Mouse (Mus musculus): ENCODE data around the gene Fancd2os.
A peak's percentile ranks its signal among the peaks of the same experiment; 100 is the strongest.

The Fancd2os gene

GRCm38 (mm10) chr6:113604432-113605223 is 4.1 kb upstream of the Fancd2os start, which contains the start of gene Brk1:
Gene Brk1, plus strand, starts transcription at chr6:113604772.
- DNase-seq = peak; percentile 92 to 95

DNA sequence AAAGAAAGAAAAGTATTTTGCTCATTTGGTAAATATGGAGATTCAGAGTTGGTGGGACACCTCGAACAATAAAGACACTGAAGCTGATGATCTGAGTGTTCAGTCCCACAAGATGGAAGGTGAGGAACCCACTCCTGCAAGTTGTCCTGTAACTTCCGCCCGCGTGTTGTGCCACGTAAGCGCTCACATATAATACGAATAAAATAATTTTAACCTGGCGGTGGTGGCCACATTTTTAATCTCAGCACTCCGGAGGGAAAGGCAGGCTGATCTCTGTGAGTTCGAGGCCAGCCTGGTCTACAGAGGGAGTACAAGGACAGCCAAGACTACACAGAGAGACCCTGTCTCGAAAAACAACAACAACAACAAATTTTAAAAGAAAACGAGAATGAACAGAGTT is 3.5 kb upstream of the Fancd2os start:
- DNase-seq = no peak

- no peak for DNase-seq
Measured at GRCm38 (mm10) chr6:113602821-113603220, 2.3 kb upstream of the Fancd2os start.

- DNase-seq = peak in 1 of 2 experiments; percentile 25
Measured at GRCm38 (mm10) chr6:113599833-113600232, 682 bp downstream of the Fancd2os start.

- DNase-seq = no peak
Measured at GRCm38 (mm10) chr6:113597945-113598344, 2.6 kb downstream of the Fancd2os start.

DNA sequence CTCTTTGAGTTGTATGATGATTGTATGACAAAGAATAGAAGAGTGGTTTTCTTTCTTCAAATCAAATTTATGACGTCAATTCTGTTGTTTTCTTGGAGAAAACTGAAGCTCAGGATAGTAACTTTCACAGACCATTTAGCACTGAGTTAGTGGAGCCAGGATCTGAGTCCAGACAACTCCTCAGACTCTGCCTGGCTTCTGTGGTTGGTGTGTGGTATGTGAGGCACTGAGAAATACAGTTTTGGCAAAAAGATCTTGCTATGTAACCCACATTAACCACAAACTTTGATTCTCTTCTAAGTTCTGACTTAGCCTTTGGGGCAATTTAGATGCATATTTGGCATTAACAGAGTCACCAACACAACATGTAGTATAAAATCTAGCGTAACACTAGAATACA is 7.9 kb downstream of the Fancd2os start:
- DNase-seq = no peak

DNA sequence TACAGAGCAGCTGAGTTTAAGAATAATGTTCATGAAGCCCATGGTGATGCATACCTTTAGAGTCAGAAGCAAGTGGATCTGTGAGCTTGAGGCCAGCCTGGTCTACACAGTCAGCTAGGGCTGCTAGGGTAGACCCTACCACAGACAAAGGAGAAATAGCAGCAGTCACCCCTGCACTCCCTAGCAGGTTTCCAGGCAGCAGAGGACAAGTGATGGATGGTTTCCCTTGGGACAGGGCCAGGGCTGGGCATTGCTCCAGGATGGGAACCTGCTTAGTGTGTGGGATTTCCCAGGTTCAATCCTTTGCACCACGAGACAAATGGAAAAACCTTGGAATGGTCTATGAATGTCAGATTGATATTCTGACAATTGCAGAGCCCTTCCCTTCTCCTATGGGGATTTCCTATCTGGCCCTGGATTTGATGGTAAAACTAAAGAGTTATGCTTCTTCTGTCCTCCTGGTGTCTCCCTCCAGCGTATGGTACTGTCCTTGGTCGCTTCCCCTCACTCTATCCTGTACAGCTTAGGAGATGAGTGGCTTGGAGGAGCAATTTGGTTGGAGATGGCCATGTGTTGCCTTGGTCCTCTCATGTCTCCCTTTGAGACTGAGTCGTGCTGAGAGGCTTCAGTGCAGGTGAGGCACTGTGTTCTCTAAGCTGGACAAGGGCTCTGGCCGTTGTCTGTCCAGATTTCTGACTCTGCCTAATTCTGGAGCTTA is 13.9 kb downstream of the Fancd2os start:
- peak; percentile 84 to 86 for DNase-seq

DNA sequence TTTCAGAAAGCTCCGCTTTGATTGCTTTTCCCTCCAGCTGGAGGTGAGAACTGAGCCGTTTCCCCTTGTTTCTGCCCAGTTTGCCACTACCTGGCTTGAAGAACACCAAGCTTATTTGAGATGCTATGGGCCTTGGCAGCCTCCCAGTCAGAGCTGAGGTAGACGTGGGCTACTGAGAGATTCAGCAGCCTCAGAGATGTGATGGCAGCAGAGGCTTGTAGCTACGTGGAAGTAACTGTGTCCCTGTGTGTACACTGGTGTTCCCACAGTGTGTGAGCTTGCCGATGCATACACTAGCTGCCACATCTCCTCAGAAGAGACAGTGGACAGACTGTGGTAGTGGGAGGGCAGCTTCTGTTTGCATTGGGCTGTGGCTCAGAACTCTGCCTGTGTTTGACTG is 15.4 kb downstream of the Fancd2os start:
- DNase-seq = no peak

DNA sequence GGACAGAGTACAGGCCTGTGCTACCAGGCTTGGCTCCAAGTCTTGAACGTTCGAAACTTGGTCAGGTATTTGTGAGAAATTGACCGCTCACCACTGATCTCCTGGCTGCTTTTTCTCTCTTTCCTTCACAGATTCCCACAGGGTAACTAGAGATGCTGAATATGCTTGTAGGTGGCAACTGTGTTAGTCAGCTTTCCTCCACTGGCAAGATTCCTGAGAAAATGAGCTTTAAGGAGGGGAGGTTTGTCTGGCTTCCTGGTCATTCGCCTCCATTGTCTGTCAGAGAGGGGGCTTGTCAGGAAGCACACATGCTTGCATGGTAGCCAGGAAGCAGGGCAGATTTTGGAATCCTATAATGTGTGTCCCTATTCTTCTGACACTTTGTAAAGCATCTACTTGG is 17.5 kb downstream of the Fancd2os start:
- DNase-seq = no peak

- DNase-seq = no peak
Measured at GRCm38 (mm10) chr6:113579306-113579705, 21.2 kb downstream of the Fancd2os start.

DNA sequence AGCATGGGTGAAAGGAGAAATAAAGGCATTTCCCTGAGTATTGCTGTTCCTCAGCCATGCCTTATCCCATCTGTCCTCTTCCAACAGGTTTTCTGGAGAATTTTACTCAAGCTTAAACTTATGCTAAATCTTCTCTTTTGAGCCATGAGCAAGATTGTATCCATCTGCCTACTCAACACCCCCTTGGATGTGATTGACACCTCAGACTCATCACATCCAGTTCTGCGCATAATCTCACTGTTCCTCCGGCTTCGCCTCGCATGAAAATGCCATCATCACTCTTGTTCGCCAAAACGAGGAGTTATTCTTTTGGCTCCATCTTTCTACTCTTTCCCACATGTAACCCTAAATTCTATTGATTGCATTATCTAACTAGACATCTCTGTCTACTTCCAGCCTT is 24.5 kb downstream of the Fancd2os start:
- DNase-seq = no peak

DNA sequence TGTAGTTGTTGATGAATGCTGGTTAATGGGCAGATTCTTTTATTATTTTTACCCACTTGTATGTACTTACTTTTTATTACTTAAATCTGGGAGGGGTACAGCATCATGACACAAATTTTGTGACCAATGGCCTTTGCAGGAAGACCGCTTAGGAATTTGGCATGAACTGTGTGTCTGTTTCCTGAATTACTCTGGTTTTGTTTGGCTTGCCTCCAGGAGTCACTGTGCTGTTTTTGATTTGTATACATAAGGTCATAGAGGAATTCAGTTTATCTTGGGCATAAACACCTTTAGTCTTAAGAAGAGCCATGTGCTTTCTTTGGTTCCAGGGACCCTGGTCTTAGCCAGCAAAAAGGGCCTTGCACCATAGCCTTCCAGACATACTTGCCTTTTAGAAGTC is 36.0 kb downstream of the Fancd2os start:
- peak in 1 of 2 experiments; percentile 21 for DNase-seq

DNA sequence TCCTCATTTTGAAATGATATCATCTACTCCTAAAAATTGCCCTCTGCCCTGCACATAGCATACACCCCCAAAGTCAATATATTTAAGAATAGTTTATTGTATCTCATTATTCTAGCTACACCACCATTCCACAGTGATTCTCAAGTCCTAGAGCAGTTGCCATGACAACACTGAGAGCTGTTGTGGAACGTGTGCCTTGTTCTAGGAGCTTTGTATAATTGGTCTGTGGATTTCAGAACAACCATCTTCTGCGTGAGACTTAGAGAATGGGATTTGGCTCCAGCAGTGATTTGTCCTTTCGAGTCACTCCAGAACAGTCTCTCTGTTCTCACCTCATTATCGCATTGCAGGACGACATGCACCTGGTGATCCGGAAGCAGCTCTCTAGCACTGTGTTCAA is 40.8 kb downstream of the Fancd2os start:
- no peak for DNase-seq
